Mouse (Mus musculus): ENCODE measurements around the gene Zfp566.
A peak's percentile ranks its signal among the peaks of the same experiment; 100 is the strongest.

Zfp566 gene

DNA sequence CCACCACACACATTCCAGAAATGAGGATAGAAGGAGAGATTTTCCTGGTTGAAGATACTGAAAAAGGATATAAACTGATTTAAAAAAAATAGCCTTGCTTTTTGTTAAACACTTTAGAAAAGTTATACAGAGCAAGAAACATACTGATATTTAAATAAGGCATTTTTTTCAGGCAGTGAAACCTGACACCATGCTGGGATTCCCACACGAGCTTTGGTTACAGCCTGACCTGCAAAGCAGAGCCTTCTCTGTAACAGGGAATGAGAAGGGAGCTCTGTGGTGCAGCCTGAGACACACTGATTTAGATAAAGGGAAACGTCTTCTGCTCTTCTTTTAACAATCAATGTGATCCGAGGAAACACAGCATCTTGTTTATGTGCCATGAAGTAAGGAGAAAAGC, 36.7 kb downstream of the Zfp566 start:
- DNase-seq, result no peak

DNA sequence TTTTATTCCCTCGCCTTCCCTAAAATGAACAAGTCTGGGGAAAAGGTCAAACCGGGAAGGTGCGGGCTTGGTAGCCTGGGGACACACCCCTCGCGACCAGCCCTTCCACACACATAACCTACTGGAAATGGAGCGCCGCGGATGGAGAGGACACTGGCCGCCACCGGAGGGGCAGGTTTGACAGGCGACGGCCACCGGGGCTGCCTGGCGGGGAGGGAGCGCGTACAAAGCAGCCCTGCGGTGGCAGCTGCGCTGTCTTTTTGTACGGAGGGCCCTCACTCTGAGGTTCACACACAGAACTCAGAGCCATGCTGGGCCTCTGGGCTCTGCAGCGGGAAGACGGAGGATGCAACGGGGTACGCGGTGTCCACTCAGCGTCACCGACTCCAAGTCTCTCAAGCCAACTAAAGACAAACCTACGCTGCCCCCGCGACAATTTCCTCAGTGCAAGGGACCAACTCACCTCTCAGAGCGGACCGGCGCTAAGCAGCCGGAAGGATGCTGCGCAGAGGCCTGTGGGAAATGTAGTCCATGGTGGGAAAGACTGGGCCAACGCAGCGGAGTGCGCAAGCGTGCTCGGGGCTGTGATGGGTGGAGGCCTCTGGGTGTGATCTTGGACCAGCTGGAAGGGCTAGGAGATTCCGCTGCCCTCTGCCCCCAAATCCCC, 39.3 kb downstream of the Zfp566 start, which contains the start of gene Zfp14:
Gene Zfp14, minus strand, starts transcription at position 499 of the 667 bp plus-strand sequence.
- peak; percentile 91 to 92 for DNase-seq

DNA sequence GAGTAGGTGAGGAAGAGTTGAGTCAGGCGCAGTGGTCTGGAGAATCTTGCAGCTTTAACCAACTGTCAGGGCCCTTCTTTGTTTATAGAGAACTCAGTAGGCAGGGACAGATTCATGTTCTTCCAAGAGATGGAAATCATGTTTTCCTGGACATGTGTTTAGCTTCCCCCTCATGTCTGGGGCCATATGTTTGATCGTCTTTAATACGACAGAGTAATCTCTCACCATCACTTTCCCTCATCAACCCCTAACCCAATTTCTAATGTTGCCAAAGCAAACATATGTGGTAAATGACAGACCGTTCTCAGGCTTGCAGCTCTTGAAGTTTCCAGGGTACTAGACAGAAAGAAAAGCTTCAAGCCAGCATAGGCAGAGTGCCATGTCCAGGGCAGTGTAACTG, 42.2 kb downstream of the Zfp566 start:
- DNase-seq, result no peak

DNA sequence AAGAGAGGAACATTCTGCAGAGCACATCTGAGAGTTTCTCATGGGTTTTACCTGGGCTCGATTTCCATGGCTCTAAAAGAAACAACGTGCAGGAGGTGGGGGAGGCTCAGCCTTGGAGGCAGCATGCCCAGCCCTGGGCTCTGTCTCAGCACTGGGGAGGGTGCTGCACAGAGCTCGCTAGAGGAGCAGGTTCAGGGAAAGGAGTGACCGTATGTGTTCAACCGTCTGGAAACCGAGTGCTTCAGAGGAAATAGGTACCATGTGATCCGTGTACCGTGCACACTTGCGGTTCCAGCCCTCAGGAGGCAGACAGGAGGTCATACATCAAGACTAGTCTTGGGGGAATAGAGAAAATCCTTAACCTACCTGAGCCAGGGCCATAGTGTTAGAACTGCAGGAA, 46.0 kb downstream of the Zfp566 start:
- peak in 1 of 2 experiments; percentile 19 for DNase-seq

DNA sequence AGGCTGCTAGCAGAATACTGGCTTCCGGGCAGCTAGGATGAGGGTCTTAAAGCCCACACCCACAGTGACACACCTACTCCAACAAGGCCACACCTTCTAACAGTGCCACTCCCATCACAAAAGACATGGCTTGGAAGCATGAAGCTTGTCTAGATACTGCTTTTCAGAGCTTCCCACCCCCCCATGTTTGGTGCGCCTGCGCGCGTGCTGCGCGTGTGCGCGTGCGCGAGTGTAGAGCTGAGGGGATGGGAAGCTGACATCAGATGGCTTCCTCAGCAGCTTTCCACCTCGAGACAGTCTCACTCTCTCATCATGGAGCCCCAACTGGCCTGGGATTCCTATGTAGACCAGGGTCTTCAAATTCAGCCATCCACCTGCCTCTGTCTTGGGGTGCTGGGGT, 56.0 kb downstream of the Zfp566 start:
- no peak for DNase-seq

DNA sequence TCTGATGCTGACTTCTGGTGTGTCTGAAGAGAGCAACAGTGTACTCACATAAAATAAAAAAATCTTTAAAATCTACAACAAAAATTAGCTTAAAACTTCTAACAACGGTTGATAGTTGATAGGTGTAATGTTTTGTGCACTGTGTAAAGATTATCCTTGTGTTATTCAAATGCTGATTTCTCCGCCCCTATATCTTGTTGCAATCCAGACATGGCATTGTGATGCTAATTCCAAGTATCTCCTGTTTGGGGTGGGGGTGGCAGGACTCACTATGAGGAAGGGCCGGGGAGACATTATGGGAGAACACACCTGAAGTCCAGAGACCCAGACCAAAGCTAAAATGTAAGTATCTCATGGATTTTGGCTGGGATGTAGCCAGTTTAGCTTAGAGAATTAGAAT, 58.9 kb downstream of the Zfp566 start:
- DNase-seq, result no peak

DNA sequence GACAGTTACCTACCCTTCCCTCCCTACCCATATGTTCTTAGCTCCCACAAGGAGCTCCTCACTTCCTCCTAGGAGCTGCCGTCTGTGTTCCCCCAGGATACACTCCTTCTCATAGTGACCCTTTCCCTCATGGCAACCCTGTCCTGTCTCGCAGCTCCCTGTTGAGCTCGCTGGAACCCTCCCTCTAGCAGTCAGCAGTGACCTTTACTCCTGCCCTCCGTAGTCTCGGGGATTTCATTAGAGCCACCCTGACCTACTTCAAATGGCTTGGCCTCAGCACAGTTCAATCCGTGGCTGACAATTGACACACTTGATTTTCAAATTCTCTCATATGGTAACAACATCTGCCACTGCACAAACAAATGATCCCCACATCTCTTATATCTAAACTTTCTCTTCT, 59.6 kb downstream of the Zfp566 start:
- no peak for DNase-seq

DNA sequence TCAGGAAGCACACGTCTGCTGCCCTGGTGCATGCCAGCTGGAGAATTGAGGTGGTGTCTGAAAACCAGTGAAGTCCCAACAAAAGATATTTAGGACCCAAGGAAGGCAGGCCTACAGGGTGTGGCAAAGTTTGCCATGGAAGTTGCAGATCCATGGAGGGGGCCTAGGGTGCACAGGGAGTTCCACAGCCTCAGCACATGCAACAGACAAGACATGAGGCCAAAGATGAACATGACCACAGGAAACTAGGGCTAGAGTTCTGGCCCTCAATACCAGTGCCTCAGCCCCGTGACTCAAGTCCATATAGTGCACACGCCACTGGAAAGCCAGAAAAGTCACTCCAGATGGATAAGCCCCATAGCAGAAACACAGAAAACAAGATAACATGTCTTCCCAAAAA, 61.8 kb downstream of the Zfp566 start:
- DNase-seq, result no peak

Data from kidney, postnatal 4 days (tissue).